Mouse (Mus musculus): ENCODE results near the gene Ubash3b.

DNA sequence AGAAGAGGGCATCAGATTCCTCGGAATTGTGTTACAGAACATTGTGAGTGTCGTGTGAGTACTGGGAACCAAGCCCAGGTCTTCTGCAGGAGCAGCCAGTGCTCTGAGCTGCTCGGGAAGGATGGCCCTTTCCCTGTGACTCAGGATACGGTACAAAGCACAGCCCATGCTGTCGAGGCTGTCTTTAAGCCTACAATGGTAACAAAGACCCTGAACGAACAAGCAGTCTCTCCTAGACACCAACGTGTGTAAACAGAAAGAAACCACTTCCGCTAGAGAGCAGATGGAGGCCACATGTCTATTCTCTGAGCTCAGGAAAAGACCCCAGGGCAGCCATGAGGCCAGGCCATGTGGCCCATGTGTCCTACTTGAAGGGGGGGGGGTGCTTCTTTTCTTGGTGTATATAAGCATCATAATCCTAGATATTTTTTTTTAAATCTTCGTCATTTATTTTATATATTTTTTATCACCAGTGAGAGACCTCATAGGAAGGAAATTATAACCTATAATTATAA lies 123.3 kb downstream of the Ubash3b start:
- TF ChIP-seq CTCF (IDR thresholded peaks at IDR 0.05; ENCODE audit: borderline replicate concordance, insufficient read depth, low read depth, low read length) (no peak), POLR2A (IDR thresholded peaks at IDR 0.05; ENCODE audit: borderline replicate concordance, insufficient read depth, low read length) (no peak)
